Mouse (Mus musculus) fibroblast of lung, adult 2 months (primary cell): ENCODE data around the gene Sbno1.

ENCODE experiments used
- DNase-seq: peaks from one replicate; pipeline ENCODE4 v3.0.0-alpha.2; 2011; ENCODE audit warnings: low read depth

The Sbno1 gene

GRCm38 (mm10) chr5:124444208-124444607 lies 18.4 kb upstream of the Sbno1 start:
- DNase-seq: no peak

GRCm38 (mm10) chr5:124442628-124443027 lies 16.8 kb upstream of the Sbno1 start:
- DNase-seq: no peak

GRCm38 (mm10) chr5:124440094-124440701 lies 14.4 kb upstream of the Sbno1 start:
- DNase-seq: no peak

GRCm38 (mm10) chr5:124439447-124440093 lies 13.8 kb upstream of the Sbno1 start, which contains the start of gene Kmt5a:
Gene Kmt5a (plus strand): TSS chr5:124439930.
- peak; percentile 87 for DNase-seq

- no peak for DNase-seq
Observed at GRCm38 (mm10) chr5:124438746-124439145, 12.9 kb upstream of the Sbno1 start.

- DNase-seq: no peak
Observed at GRCm38 (mm10) chr5:124438229-124438628, 12.4 kb upstream of the Sbno1 start.

- DNase-seq: no peak
Observed at GRCm38 (mm10) chr5:124433048-124433447, 7.2 kb upstream of the Sbno1 start.

- no peak for DNase-seq
Observed at GRCm38 (mm10) chr5:124432398-124433012, 6.7 kb upstream of the Sbno1 start.

GRCm38 (mm10) chr5:124426475-124427071 lies 772 bp upstream of the Sbno1 start:
- DNase-seq: no peak

- DNase-seq: no peak
Observed at GRCm38 (mm10) chr5:124424723-124425411, 934 bp downstream of the Sbno1 start.

GRCm38 (mm10) chr5:124424200-124424722 lies 1.5 kb downstream of the Sbno1 start:
- DNase-seq: no peak

GRCm38 (mm10) chr5:124421786-124422185 lies 4.0 kb downstream of the Sbno1 start:
- no peak for DNase-seq

GRCm38 (mm10) chr5:124418903-124419302 lies 6.9 kb downstream of the Sbno1 start:
- no peak for DNase-seq

GRCm38 (mm10) chr5:124412163-124412562 lies 13.6 kb downstream of the Sbno1 start:
- no peak for DNase-seq

GRCm38 (mm10) chr5:124410808-124411207 lies 15.0 kb downstream of the Sbno1 start:
- DNase-seq: no peak

GRCm38 (mm10) chr5:124393726-124394125 lies 32.1 kb downstream of the Sbno1 start:
- DNase-seq: no peak

- no peak for DNase-seq
Observed at GRCm38 (mm10) chr5:124392412-124392811, 33.4 kb downstream of the Sbno1 start.

GRCm38 (mm10) chr5:124387932-124388331 lies 37.9 kb downstream of the Sbno1 start:
- DNase-seq: no peak

GRCm38 (mm10) chr5:124380121-124380520 lies 45.7 kb downstream of the Sbno1 start:
- no peak for DNase-seq

- no peak for DNase-seq
Observed at GRCm38 (mm10) chr5:124377149-124377548, 48.7 kb downstream of the Sbno1 start.

- DNase-seq: no peak
Observed at GRCm38 (mm10) chr5:124376401-124376800, 49.4 kb downstream of the Sbno1 start.

- no peak for DNase-seq
Observed at GRCm38 (mm10) chr5:124374298-124374697, 51.5 kb downstream of the Sbno1 start.
